Mouse (Mus musculus) heart, postnatal 4 days (tissue): ENCODE data around the gene Gm45837. TPM values are rescaled to one million over a fixed set of nuclear protein-coding genes. Genes with fewer than 3 reads are reported as not detected.

Experiments
- DNase-seq: peaks from one replicate; pipeline ENCODE4 v3.0.0; 2021
- total RNA-seq, 2 experiments: library from RNA; stranded (reverse); gene quantifications; 2 replicates each; pipeline ENCODE4 v1.2.3; 2021

Gene Gm45837
- total RNA-seq, 2 experiments from 2014 or later: 7.4 TPM; not detected in 1

DNA sequence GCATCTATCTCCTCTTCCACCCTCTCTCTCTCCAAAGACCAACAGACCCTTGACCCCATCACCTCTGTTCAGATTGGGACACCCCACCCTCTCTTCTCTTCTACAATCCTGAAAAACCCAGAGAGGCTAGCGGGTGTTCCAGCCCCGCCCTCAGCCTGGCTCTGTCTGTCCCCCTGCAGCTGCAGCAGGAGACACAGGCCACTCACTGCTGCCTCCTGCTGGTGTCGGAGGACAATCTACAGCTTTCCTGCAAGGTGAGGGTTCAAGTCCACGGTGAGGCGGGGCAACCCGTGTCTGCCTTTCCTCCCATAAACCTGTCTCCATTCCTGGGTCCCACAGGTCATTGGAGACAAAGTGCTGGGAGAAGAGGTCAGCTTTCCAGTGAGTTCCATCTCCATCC, 91.0 kb downstream of the Gm45837 start:
- DNase-seq: peak; percentile 40

DNA sequence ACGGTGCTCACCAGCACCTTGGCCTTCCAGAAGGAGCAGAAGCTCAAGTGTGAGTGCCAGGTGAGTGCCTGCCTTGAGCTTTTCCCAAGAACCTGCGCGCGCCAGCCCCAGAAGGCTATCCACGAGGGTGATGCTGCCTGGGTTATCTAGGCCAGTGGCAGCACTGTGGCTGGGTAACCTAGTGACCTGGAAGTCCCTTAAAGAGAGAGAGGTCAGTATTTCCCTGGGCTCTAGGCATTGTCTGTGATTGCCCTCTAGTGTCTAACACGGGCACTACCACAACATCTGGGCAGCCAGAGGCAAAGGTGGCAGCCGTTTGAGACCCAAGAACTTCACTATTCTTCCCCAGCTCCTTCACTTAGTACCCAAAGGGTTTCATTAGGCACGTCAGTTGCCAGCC, 92.7 kb downstream of the Gm45837 start:
- DNase-seq: peak; percentile 80

- no peak for DNase-seq
Observed at GRCm38 (mm10) chr7:101503803-101504202, 93.1 kb downstream of the Gm45837 start.

- DNase-seq: peak; percentile 39
Observed at GRCm38 (mm10) chr7:101504507-101504906, 93.8 kb downstream of the Gm45837 start.

DNA sequence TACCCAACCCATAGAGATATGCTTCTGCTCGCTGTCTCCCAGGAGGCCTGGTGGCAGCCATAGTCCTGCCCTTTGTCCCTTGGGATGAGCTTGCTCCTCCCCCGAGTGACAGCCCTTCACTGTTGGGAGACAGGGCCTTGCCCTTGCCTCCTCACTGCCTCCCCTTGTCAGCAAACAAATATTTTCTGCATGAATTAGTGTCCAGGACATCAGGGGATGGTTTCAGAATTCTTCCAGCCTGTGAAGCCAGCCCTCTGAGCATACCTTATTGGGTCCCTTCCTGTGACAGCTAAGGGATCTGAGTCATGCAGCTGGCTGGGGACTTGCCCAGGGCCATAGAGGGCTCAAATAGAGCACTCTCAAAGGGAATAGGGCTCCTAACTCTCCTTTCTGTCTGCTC, 98.5 kb downstream of the Gm45837 start:
- DNase-seq: no peak

GRCm38 (mm10) chr7:101513655-101514054, 103.0 kb downstream of the Gm45837 start:
- DNase-seq: no peak

GRCm38 (mm10) chr7:101514768-101515167, 104.1 kb downstream of the Gm45837 start:
- no peak for DNase-seq

DNA sequence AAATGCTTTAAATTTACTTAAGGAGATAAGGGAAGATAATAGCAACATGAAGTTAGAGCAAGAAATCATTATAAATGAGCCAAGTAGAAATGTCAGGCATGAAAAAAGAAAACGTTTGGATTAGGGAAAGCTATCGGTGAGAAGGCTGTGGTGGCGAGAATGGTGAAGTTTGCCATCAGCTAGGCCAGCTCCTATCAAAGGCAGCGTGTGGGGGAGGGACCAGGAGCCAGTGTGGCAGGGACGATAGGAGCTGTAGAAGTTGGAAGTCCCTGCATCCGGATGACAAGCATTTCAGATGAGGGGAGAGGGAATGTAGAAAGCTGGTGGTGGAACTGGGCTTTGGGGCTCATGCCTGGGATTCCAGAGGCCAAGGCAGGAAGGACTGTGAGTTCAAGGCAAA, 104.6 kb downstream of the Gm45837 start:
- no peak for DNase-seq

DNA sequence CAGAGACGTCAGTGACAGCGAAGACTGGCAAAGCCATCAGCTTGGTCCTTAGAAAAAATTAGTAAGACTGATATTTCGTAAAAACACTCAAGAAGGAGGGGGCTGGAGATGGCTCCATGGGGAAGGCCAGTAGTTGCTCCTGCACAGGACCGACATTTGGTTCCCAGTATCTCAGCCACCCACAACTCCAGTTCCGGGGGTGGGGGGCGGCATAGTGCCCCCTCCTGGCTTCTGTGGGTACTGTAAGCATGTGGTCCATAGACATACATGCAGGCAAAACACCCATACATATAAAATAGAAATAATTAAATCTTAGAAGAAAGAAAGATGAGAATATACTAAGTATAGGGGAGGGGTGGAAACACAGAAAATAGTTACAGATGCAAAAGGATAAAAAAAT, 105.8 kb downstream of the Gm45837 start:
- no peak for DNase-seq

- no peak for DNase-seq
Observed at GRCm38 (mm10) chr7:101521696-101522095, 111.0 kb downstream of the Gm45837 start.

GRCm38 (mm10) chr7:101523205-101523604, 112.5 kb downstream of the Gm45837 start:
- no peak for DNase-seq

GRCm38 (mm10) chr7:101526484-101526883, 115.8 kb downstream of the Gm45837 start:
- no peak for DNase-seq

DNA sequence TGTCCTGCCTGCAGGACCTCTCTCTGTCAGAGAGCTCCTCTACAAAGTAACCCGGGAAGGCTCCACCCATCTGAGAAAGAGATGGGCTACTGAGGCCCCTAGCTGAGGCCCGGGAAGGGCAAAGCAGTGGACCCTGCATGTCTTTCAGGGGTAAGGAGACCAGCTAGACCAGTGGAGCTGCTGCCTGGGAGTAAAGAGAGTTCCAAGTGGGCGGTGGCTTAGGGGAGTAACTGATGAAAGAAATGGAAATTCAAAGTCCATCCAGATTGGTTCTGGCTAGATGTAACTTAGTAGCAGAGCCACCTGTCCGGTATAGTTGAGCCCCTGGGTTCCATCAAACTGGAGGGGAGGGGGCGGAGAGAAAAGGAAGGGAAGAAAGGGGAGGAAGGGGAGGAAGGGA, 123.7 kb downstream of the Gm45837 start:
- no peak for DNase-seq

GRCm38 (mm10) chr7:101535102-101535501, 124.4 kb downstream of the Gm45837 start:
- DNase-seq: no peak

GRCm38 (mm10) chr7:101535517-101535916, 124.8 kb downstream of the Gm45837 start:
- no peak for DNase-seq

- no peak for DNase-seq
Observed at GRCm38 (mm10) chr7:101537541-101537940, 126.9 kb downstream of the Gm45837 start.

DNA sequence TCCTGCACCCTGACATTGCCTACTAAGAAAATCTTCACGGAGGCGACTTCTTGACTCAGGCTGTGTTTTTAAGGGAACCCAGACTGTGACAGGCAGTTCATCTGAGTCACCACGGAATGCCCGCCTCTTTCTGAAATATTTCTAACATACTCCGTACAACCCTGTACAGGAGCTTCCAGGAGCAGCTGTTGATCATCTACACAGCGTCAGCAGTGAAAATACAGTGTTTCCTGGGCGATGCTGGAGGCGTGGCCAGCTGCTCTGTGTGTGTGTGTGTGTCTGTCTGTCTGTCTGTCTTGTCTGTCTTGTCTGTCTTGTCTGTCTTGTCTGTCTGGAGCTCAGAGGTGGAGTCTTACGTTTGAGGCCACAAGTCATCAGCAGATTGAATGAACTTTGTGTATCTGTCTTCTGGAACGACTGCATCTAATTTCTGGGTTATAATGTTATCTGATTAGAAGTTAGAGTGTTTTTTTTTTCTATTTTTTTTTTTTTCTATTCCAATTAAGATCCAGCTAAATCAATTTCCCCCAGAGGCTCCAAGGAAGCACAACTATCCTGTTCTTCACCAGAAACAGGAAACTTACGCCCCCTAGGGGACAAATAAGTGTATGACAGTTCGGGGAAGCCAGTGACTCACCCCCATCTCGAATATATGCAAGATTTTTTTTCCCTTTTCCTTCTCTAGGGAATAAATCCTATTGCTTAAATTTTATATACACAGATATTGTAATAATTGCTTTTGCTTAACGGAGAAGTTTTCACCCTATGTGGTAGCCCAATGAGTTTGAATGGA, 127.7 kb downstream of the Gm45837 start:
- DNase-seq: peak; percentile 58

GRCm38 (mm10) chr7:101539774-101540173, 129.1 kb downstream of the Gm45837 start:
- DNase-seq: no peak

- DNase-seq: no peak
Observed at GRCm38 (mm10) chr7:101540684-101541083, 130.0 kb downstream of the Gm45837 start.

DNA sequence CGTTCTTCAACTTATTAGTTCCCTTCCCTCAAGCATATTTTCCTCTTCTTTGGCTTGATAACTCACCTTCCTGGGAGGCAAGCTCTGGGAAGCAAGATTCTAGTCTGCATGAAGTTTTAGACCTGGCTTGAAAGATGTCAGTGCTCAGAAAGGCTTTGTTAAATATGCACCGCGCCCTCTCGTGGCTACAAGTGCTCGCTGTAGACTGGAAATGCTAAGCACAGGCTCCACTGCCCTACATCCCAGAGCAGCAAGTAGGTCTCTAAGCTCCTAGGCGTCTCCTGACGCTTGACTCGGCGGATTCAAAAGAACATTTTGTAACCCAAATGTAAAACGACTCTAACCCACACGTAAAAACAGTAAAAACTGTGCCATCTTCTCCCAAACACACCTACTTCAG, 130.4 kb downstream of the Gm45837 start:
- peak; percentile 74 for DNase-seq

DNA sequence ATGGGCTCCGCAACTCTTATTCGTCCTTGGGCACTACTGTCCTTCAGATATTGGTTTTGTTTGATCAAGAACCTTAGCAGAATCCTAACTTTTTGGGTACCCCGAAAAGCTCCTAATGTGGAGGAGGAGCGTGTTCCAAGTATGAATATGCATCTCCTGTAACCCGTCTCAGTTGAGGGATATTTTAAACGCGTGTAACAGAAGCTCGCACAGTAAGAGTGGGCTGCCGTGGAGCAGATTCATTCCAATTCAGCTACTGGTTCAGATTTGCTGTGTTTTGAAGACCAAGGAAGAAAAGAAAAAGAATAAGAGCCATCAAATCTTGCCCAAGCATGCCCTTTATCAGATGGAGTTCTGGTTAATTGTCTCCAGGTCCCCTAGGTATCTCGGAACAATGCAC, 131.0 kb downstream of the Gm45837 start:
- no peak for DNase-seq

DNA sequence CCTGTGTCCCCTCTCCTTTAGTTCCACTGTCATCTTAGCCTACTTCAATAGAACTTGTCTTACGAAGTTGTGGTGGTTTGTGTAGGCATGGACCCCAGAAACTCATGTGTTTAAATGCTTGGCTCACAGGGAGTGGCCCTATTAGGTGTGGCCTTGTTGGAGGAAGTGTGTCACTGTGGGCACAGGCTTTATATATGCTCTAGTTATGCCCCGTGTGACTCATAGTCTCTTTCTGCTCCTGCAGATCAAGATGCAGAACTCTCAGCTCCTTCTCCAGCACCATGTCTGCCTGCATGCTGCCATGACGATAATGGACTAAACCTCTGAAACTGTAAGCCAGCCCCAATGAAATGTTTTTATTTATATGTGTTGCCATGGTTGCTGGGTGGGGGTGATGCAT, 137.0 kb downstream of the Gm45837 start:
- no peak for DNase-seq

DNA sequence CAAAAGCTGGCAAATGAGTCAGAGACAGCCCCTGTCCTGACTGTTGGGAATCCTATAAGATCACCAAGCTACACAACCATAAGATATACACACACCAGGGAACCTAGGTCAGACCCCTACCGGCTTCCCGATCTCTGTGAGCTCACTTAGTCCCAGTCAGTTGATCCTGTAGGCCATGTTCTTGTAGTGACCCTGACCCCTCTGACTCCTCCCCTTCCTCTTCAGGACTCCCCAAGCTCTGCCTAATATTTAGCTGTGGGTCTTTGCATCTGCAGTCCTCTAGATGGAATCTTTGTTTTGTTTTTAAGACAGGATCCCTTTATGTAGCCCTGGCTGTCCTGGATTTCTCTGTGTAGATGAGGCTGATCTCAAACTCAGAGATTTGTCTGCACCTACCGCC, 138.6 kb downstream of the Gm45837 start:
- no peak for DNase-seq

DNA sequence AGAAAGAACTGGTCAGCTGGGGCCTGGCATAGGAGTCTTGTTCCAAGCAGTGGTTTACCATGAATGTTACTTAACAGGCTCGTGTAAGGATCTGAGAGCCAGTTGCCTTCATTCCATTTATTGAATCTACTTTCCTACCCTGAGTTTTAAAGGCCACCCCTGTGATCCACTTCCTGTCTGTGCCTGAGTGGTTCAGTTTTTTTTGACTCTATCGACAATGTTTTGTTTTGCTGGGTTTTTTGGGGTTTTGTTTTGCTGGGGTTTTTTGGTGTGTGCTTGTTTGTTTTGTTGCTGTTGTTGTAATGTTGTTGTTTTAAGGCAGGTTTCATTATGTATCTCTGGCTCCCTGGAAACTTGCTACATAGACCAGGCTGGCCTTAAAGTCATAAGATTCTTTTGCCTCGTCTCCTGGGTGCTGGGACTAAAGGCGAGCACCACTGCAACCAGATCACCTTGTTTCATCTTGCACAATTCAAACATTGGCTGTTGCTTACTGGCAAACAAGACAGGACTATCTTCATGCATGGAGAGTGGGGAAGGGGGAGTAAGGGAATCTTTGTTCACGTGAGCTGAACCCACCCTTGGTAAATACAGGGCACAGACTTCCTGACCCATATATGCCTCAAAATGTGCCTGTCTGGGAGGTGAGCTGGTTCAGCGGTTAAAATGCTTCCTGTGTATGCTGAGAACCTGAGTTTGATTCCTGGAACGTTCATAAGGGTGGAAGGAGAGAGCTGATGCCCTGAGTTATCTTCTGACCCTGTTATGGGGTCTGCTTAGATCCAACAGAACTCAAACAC, 140.2 kb downstream of the Gm45837 start:
- DNase-seq: no peak
